Mouse (Mus musculus) bone marrow macrophage, adult 2 months (primary cell): ENCODE results near the gene Gfod1. TPM values are rescaled to one million over a fixed set of nuclear protein-coding genes. Genes with fewer than 3 reads are reported as not detected.

Experiments used
- H3K27ac ChIP-seq: 2 replicates; pipeline ENCODE4 v1.5.1; 2012; ENCODE audit warnings: low read depth, low read length; ENCODE audit not compliant: insufficient read depth
- H3K4me1 ChIP-seq: 2 replicates; pipeline ENCODE4 v1.6.1; 2012; ENCODE audit warnings: low read length; ENCODE audit not compliant: control insufficient read depth, insufficient read depth
- H3K4me3 ChIP-seq: 2 replicates; pipeline ENCODE4 v1.5.1; 2012; ENCODE audit warnings: mild to moderate bottlenecking, low read length, moderate library complexity; ENCODE audit not compliant: insufficient read depth
- CTCF ChIP-seq: IDR thresholded peaks from 2 replicates; pipeline ENCODE4 v1.5.1; 2012; ENCODE audit warnings: low read depth, mild to moderate bottlenecking, low read length, moderate library complexity
- POLR2A ChIP-seq: IDR thresholded peaks from 2 replicates; pipeline ENCODE4 v1.6.1; 2012; ENCODE audit warnings: mild to moderate bottlenecking, low read depth, low read length, borderline replicate concordance
- polyA plus RNA-seq: library from polyadenylated mRNA; stranded (reverse); fragments of >200 nt; gene quantifications from 2 replicates; pipeline ENCODE4 v1.2.4, GENCODE M21; 2012; ENCODE audit not compliant: missing spikeins, insufficient read depth, insufficient read length

Gene Gfod1
- polyA plus RNA-seq, 1 experiment = 0.31 TPM

GRCm38 (mm10) chr13:43221290-43221689 lies 82.7 kb downstream of the Gfod1 start:
- peaks cover 14% of the 10 kb centered on the region for H3K4me1 ChIP-seq
- H3K4me3 ChIP-seq = no peak overlapping the region
- no peak overlapping the region for H3K27ac ChIP-seq
- TF ChIP-seq POLR2A (no peak), CTCF (no peak)

- H3K4me3 ChIP-seq = no peak overlapping the region
- no peak for TF ChIP-seq POLR2A
- TF ChIP-seq CTCF = no peak
- H3K27ac ChIP-seq = no peak overlapping the region
- peaks cover 14% of the 10 kb centered on the region for H3K4me1 ChIP-seq
Measured at GRCm38 (mm10) chr13:43220635-43221034, 83.3 kb downstream of the Gfod1 start.

GRCm38 (mm10) chr13:43218764-43219163 lies 85.2 kb downstream of the Gfod1 start:
- no peak overlapping the region for H3K4me3 ChIP-seq
- no peak overlapping the region for H3K27ac ChIP-seq
- TF ChIP-seq POLR2A (no peak), CTCF (no peak)
- H3K4me1 ChIP-seq = peaks cover 14% of the 10 kb centered on the region

- H3K4me1 ChIP-seq = peaks cover 14% of the 10 kb centered on the region
- H3K4me3 ChIP-seq = no peak overlapping the region
- H3K27ac ChIP-seq = no peak overlapping the region
- TF ChIP-seq CTCF = no peak
- no peak for TF ChIP-seq POLR2A
Measured at GRCm38 (mm10) chr13:43218284-43218683, 85.7 kb downstream of the Gfod1 start.

GRCm38 (mm10) chr13:43217686-43218085 lies 86.3 kb downstream of the Gfod1 start:
- Histone ChIP-seq H3K4me3 (no peak overlapping the region), H3K4me1 (peaks cover 14% of the 10 kb centered on the region), H3K27ac (no peak overlapping the region)
- TF ChIP-seq CTCF = no peak
- no peak for TF ChIP-seq POLR2A

- H3K4me3 ChIP-seq = no peak overlapping the region
- no peak overlapping the region for H3K27ac ChIP-seq
- H3K4me1 ChIP-seq = peaks cover 14% of the 10 kb centered on the region
- TF ChIP-seq CTCF = no peak
- TF ChIP-seq POLR2A = no peak
Measured at GRCm38 (mm10) chr13:43217059-43217458, 86.9 kb downstream of the Gfod1 start.

- no peak overlapping the region for H3K27ac ChIP-seq
- TF ChIP-seq CTCF (no peak), POLR2A (no peak)
- H3K4me1 ChIP-seq = peaks cover 14% of the 10 kb centered on the region
- no peak overlapping the region for H3K4me3 ChIP-seq
Measured at GRCm38 (mm10) chr13:43215994-43216706, 87.8 kb downstream of the Gfod1 start.

- H3K27ac ChIP-seq = no peak overlapping the region
- TF ChIP-seq POLR2A (no peak), CTCF (no peak)
- H3K4me1 ChIP-seq = peaks cover 14% of the 10 kb centered on the region
- no peak overlapping the region for H3K4me3 ChIP-seq
Measured at GRCm38 (mm10) chr13:43215144-43215993, 88.6 kb downstream of the Gfod1 start.

- TF ChIP-seq CTCF (no peak), POLR2A (no peak)
- Histone ChIP-seq H3K4me1 (0 out of 2 replicates have a peak, but pooled peaks cover under 1% of the 10 kb centered on the region), H3K27ac (no peak overlapping the region), H3K4me3 (no peak overlapping the region)
Measured at GRCm38 (mm10) chr13:43212338-43212737, 91.6 kb downstream of the Gfod1 start.

- Histone ChIP-seq H3K4me1 (no peaks in the 10 kb centered on the region), H3K27ac (no peak overlapping the region), H3K4me3 (no peak overlapping the region)
- no peak for TF ChIP-seq CTCF
- no peak for TF ChIP-seq POLR2A
Measured at GRCm38 (mm10) chr13:43210956-43211355, 93.0 kb downstream of the Gfod1 start.
